In genomic region chr13:112408701-112409100, GRCm38 (mm10) we compare ENCODE assay signal across 24 mouse cellular contexts. TPM values are rescaled to one million over a fixed set of nuclear protein-coding genes. Genes with fewer than 3 reads are reported as not detected.
DNase-seq lines count a peak whose midpoint lies in the region; ATAC-seq and TF ChIP-seq lines count a peak whose summit lies in the region.
"Had no signal": no experiment of that assay in that cellular context is flagged by ENCODE, and none has a peak within 500 bp of the region (broad histone marks: within the 10 kb centered on the region; RNA-seq: fewer than 3 reads in every experiment).

No protein-coding gene starts in this region.

- 74% methylated on average over 4 of the region's 4 CpGs for WGBS in heart, adult 2 months
- WGBS in embryonic facial prominence, embryonic 14.5 days: 57% methylated on average over 4 of the region's 4 CpGs
- WGBS in embryonic facial prominence, embryonic 15.5 days: 59% methylated on average over 4 of the region's 4 CpGs
- WGBS in stomach, postnatal 0 days: 75% methylated on average over 4 of the region's 4 CpGs

- TF ChIP-seq EP300 in heart, adult 2 months (IDR thresholded peaks at IDR 0.05; ENCODE audit: insufficient read depth, low read depth, low read length): no peak
- no peak for TF ChIP-seq EP300 in stomach, postnatal 0 days (optimal IDR thresholded peaks at IDR 0.05)

- TF ChIP-seq POLR2A in heart, adult 2 months (IDR thresholded peaks at IDR 0.05; ENCODE audit: insufficient read depth, low read depth, low read length): no peak

- no peak overlapping the region for H3K9ac ChIP-seq in heart, adult 2 months (ENCODE audit: low read depth, low read length)
- H3K9ac ChIP-seq in embryonic facial prominence, embryonic 14.5 days (ENCODE audit: low read depth, low read length): no peak overlapping the region
- H3K9ac ChIP-seq in embryonic facial prominence, embryonic 15.5 days: no peak overlapping the region
- no peak overlapping the region for H3K9ac ChIP-seq in stomach, postnatal 0 days (ENCODE audit: low read length)
- H3K9ac ChIP-seq: embryonic facial prominence, embryonic 12.5 days; forebrain, embryonic 12.5 days had no signal

- H3K36me3 ChIP-seq in heart, adult 2 months (ENCODE audit: control insufficient read depth, insufficient read depth, low read length): no peaks in the 10 kb centered on the region
- no peaks in the 10 kb centered on the region for H3K36me3 ChIP-seq in embryonic facial prominence, embryonic 14.5 days (ENCODE audit: control insufficient read depth, insufficient read depth, low read length)
- no peaks in the 10 kb centered on the region for H3K36me3 ChIP-seq in embryonic facial prominence, embryonic 15.5 days
- no peaks in the 10 kb centered on the region for H3K36me3 ChIP-seq in stomach, postnatal 0 days (ENCODE audit: control insufficient read depth, insufficient read depth, low read length)
- H3K36me3 ChIP-seq: embryonic facial prominence, embryonic 12.5 days; forebrain, embryonic 10.5 days; forebrain, embryonic 12.5 days had no signal

- peaks cover 8% of the 10 kb centered on the region for H3K4me1 ChIP-seq in heart, adult 2 months (ENCODE audit: control insufficient read depth, insufficient read depth, low read length)
- H3K4me1 ChIP-seq in embryonic facial prominence, embryonic 14.5 days (ENCODE audit: control insufficient read depth, insufficient read depth, low read length): no peaks in the 10 kb centered on the region; the same call in 1 of the 2 replicates
- H3K4me1 ChIP-seq in embryonic facial prominence, embryonic 15.5 days: no peaks in the 10 kb centered on the region
- H3K4me1 ChIP-seq in stomach, postnatal 0 days (replicated peaks; ENCODE audit: control insufficient read depth, insufficient read depth): no peaks in the 10 kb centered on the region
- H3K4me1 ChIP-seq: embryonic facial prominence, embryonic 12.5 days; forebrain, embryonic 10.5 days; forebrain, embryonic 12.5 days had no signal

- no peak for ATAC-seq in embryonic facial prominence, embryonic 14.5 days (ENCODE audit: low read depth)
- no peak for ATAC-seq in embryonic facial prominence, embryonic 15.5 days (ENCODE audit: insufficient number of reproducible peaks, low FRiP score, low TSS enrichment, low read depth)
- no peak for ATAC-seq in stomach, postnatal 0 days (ENCODE audit: low FRiP score, low TSS enrichment)
- ATAC-seq: forebrain, embryonic 14.5 days; forebrain, embryonic 16.5 days had no signal

- peak overlapping the region; percentile 79 for H3K27ac ChIP-seq in gastrocnemius, adult 2 months
- H3K27ac ChIP-seq in heart, adult 2 months: peak overlapping the region; percentile 61
- no peak overlapping the region; the same call in 1 of the 2 replicates for H3K27ac ChIP-seq in embryonic facial prominence, embryonic 14.5 days (replicated peaks; ENCODE audit: low read depth, low read length)
- peak overlapping the region; percentile 48; the same call in 1 of the 2 replicates for H3K27ac ChIP-seq in embryonic facial prominence, embryonic 15.5 days (replicated peaks)
- H3K27ac ChIP-seq in stomach, postnatal 0 days (replicated peaks): no peak overlapping the region
- H3K27ac ChIP-seq: embryonic facial prominence, embryonic 12.5 days; forebrain, embryonic 10.5 days; forebrain, embryonic 12.5 days had no signal

- no peaks in the 10 kb centered on the region for H3K9me3 ChIP-seq in embryonic facial prominence, embryonic 14.5 days (ENCODE audit: control insufficient read depth, low read length)
- no peaks in the 10 kb centered on the region for H3K9me3 ChIP-seq in embryonic facial prominence, embryonic 15.5 days (replicated peaks)
- H3K9me3 ChIP-seq in stomach, postnatal 0 days (ENCODE audit: control insufficient read depth, low read length): no peaks in the 10 kb centered on the region
- H3K9me3 ChIP-seq: embryonic facial prominence, embryonic 12.5 days; forebrain, embryonic 10.5 days; forebrain, embryonic 12.5 days had no signal

- DNase-seq in gastrocnemius, adult 2 months: no peak
- DNase-seq in gastrocnemius, postnatal 10 days: no peak
- DNase-seq in heart, adult 2 months: no peak
- no peak for DNase-seq in heart, postnatal 14 days
- DNase-seq in embryonic facial prominence, embryonic 14.5 days (ENCODE audit: low spot score): peak; percentile 54
- DNase-seq in stomach, postnatal 0 days (ENCODE audit: low spot score): no peak
- DNase-seq in right cerebral cortex, adult 18-20 months: no peak
- DNase-seq: adrenal gland, adult 2 months; adrenal gland, postnatal 10 days; adrenal gland, postnatal 25 days; cerebellum, adult 11 months; cerebellum, adult 18-20 months; cerebellum, adult 8-10 months; cerebellum, adult 9-11 months; cerebellum, postnatal 14 days; cerebellum, postnatal 36 days; embryo, embryonic 11 days had no signal

- H3K4me3 ChIP-seq in gastrocnemius, adult 2 months: no peak overlapping the region
- H3K4me3 ChIP-seq in heart, adult 2 months: no peak overlapping the region
- no peak overlapping the region for H3K4me3 ChIP-seq in embryonic facial prominence, embryonic 14.5 days (ENCODE audit: low read depth, low read length)
- no peak overlapping the region for H3K4me3 ChIP-seq in embryonic facial prominence, embryonic 15.5 days (replicated peaks)
- H3K4me3 ChIP-seq in stomach, postnatal 0 days (ENCODE audit: low read depth, low read length): no peak overlapping the region
- H3K4me3 ChIP-seq: embryonic facial prominence, embryonic 12.5 days; erythroblast, embryonic 14.5 days; forebrain, embryonic 10.5 days; forebrain, embryonic 12.5 days had no signal

- H3K79me2 ChIP-seq in heart, adult 2 months (replicated peaks; ENCODE audit: control insufficient read depth, insufficient read depth, low read length): no peaks in the 10 kb centered on the region

- H3K4me2 ChIP-seq in embryonic facial prominence, embryonic 14.5 days (ENCODE audit: low read depth, low read length): no peak overlapping the region
- no peak overlapping the region for H3K4me2 ChIP-seq in embryonic facial prominence, embryonic 15.5 days (replicated peaks)
- H3K4me2 ChIP-seq in stomach, postnatal 0 days (replicated peaks; ENCODE audit: low read depth): no peak overlapping the region
- H3K4me2 ChIP-seq: embryonic facial prominence, embryonic 12.5 days; forebrain, embryonic 12.5 days had no signal

- TF ChIP-seq CTCF in gastrocnemius, adult 2 months (IDR thresholded peaks at IDR 0.05): no peak
- no peak for TF ChIP-seq CTCF in heart, adult 2 months (IDR thresholded peaks at IDR 0.05)
- no peak for TF ChIP-seq CTCF in stomach, postnatal 0 days (IDR thresholded peaks at IDR 0.05; ENCODE audit: low read depth)

- H3K27me3 ChIP-seq in heart, adult 2 months (ENCODE audit: control insufficient read depth, insufficient read depth, low read length): no peaks in the 10 kb centered on the region
- no peaks in the 10 kb centered on the region for H3K27me3 ChIP-seq in embryonic facial prominence, embryonic 14.5 days (replicated peaks; ENCODE audit: control insufficient read depth, insufficient read depth, low read length)
- no peaks in the 10 kb centered on the region for H3K27me3 ChIP-seq in embryonic facial prominence, embryonic 15.5 days
- H3K27me3 ChIP-seq in stomach, postnatal 0 days (ENCODE audit: control insufficient read depth, insufficient read depth, low read length): no peaks in the 10 kb centered on the region
- H3K27me3 ChIP-seq: embryonic facial prominence, embryonic 12.5 days; forebrain, embryonic 12.5 days had no signal

- intact Hi-C loops in gastrocnemius, adult 2 months (cut with DNase I): no loop called here
- intact Hi-C loops in heart, adult 2 months (cut with DNase I): loop anchor here (2.0 kb wide), 1 partner anchor 56 kb away; the partner anchor contains the start of gene Il6st
- intact Hi-C loops in heart, postnatal 14 days (cut with DNase I): loop anchor here (5.0 to 10.0 kb wide), 2 partner anchors 56 to 99 kb away; partner anchors contain the start of gene Il6st

RNA-seq across cellular contexts. Expression of gene Il6st, which starts 55.2 kb away (rescaled TPM):
- total RNA-seq in gastrocnemius, adult 2 months (2021): 100 to 1,000 TPM; 171 to 183 TPM
- total RNA-seq in gastrocnemius, postnatal 10 days (2021): 100 to 1,000 TPM; 129 to 145 TPM
- total RNA-seq in heart, adult 2 months (2021): 100 to 1,000 TPM; 204 to 256 TPM
- polyA plus RNA-seq in heart, adult 2 months (2012; rRNA removed): 39.0 and 62.8 TPM in 2 replicates
- 100 to 1,000 TPM; 184 to 192 TPM for total RNA-seq in heart, postnatal 14 days (2021)
- polyA plus RNA-seq in embryonic facial prominence, embryonic 14.5 days (2014; fragmentation: Nextera tagmentation; extraction: Ambion mirVana): 43.2 and 47.4 TPM in 2 replicates
- polyA plus RNA-seq in embryonic facial prominence, embryonic 15.5 days (2015; fragmentation: Nextera tagmentation; extraction: Ambion mirVana): 36.4 and 37.8 TPM in 2 replicates
- polyA plus RNA-seq in stomach, postnatal 0 days (2015; fragmentation: Nextera tagmentation; extraction: Ambion mirVana): 22.2 and 25.8 TPM in 2 replicates

Comparison
In these comparisons a context has a peak if more than half of its experiments do, and no peak if none do; other contexts are left out.
1. H3K27ac ChIP-seq: peak in gastrocnemius, adult 2 months (single experiment), heart, adult 2 months (single experiment) and embryonic facial prominence, embryonic 15.5 days (single experiment); none in embryonic facial prominence, embryonic 14.5 days (single experiment) and stomach, postnatal 0 days (single experiment).